Mouse (Mus musculus) forebrain, postnatal 0 days (tissue): ENCODE data around the gene Rpl13. TPM values are rescaled to one million over a fixed set of nuclear protein-coding genes. Genes with fewer than 3 reads are reported as not detected.

Experiments used
- ATAC-seq: fragments of 200-750 bp; cut with Nextera tagmentation; 2 replicates; pipeline ENCODE4 v1.8.0; 2017; ENCODE audit warnings: mild to moderate bottlenecking, moderate library complexity
- DNase-seq: peaks from one replicate; pipeline ENCODE4 v3.0.0-alpha.2; 2015
- H3K27ac ChIP-seq: fragments of 300-500 bp; sonication (generic); 2 replicates; pipeline ENCODE4 v1.5.1; 2014; ENCODE audit warnings: low read depth, mild to moderate bottlenecking, antibody characterized with exemption, low read length, moderate library complexity, mixed read lengths
- H3K27me3 ChIP-seq: fragments of 300-500 bp; sonication (generic); 2 replicates; pipeline ENCODE4 v1.6.1; 2014; ENCODE audit warnings: mild to moderate bottlenecking, low read length, mixed read lengths; ENCODE audit not compliant: insufficient read depth
- H3K36me3 ChIP-seq: fragments of 300-500 bp; sonication (generic); 2 replicates; pipeline ENCODE4 v1.6.1; 2014; ENCODE audit warnings: mild to moderate bottlenecking, moderate library complexity; ENCODE audit not compliant: insufficient read depth
- H3K4me1 ChIP-seq: fragments of 300-500 bp; sonication (generic); 2 replicates; pipeline ENCODE4 v1.6.1; 2014; ENCODE audit warnings: antibody characterized with exemption; ENCODE audit not compliant: insufficient read depth
- H3K4me2 ChIP-seq: fragments of 300-500 bp; sonication (generic); 2 replicates; pipeline ENCODE4 v1.6.1; 2014; ENCODE audit warnings: low read depth, mild to moderate bottlenecking, moderate library complexity
- H3K4me3 ChIP-seq: fragments of 300-500 bp; sonication (generic); 2 replicates; pipeline ENCODE4 v1.5.1; 2014; ENCODE audit warnings: low read depth, low read length, mixed read lengths
- H3K9ac ChIP-seq: fragments of 300-500 bp; sonication (generic); 2 replicates; pipeline ENCODE4 v1.6.1; 2014; ENCODE audit warnings: mild to moderate bottlenecking
- H3K9me3 ChIP-seq: fragments of 300-500 bp; sonication (generic); 2 replicates; pipeline ENCODE4 v1.6.1; 2016; ENCODE audit warnings: low read length
- CTCF ChIP-seq: sonication (generic); IDR thresholded peaks from 2 replicates; pipeline ENCODE4 v1.5.1; 2016; ENCODE audit warnings: antibody characterized with exemption, control low read depth, low read depth
- WGBS: fragments of 180-500 bp; shearing (Covaris S2); extraction: QIAGEN DNeasy Blood & Tissue Kit; methylation state at CpG from one replicate; pipeline ENCODE4 v1.1.7; 2014; 5-methylcytosine and 5-hydroxymethylcytosine counted together
- polyA plus RNA-seq: library from polyadenylated mRNA; unstranded; fragments of >200 nt; fragmentation: Nextera tagmentation; extraction: Ambion mirVana; gene quantifications from 2 replicates; pipeline ENCODE4 v1.2.1, GENCODE M21; 2015
- total RNA-seq: library from RNA; depleted of rRNA; stranded (reverse); fragments of >200 nt; gene quantifications from 2 replicates; pipeline ENCODE4 v1.2.3, GENCODE M21; 2014

The Rpl13 gene
- total and polyA plus RNA-seq, 2 experiments from 2014 or later: 944 to 2,315 TPM

DNA sequence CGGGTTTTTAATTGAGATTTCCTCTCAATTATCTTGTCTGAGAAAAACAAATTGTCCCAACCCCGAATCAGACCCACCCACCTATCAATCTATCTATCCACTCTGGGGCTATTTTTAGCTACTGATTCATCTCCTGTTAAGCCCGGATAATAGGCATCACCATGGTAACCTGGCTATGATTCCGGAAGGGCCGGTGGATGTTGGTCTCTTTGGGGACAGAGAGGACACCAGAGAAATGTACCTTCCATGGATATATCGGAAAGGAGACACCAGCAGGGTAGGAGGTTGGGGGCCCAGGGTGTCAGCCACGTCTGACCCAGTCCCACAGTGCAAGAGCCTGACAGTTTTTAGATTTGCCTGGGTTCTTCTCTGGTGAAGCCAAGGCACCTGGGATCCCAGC, 33.3 kb downstream of the Rpl13 start:
- Histone ChIP-seq H3K9ac (0 out of 2 replicates have a peak overlapping the region, but pooled peaks have one; percentile 15), H3K4me1 (peaks cover 20% of the 10 kb centered on the region), H3K27me3 (no peaks in the 10 kb centered on the region), H3K4me2 (peak overlapping the region; percentile 22; the same call in 1 of the 2 replicates), H3K9me3 (no peaks in the 10 kb centered on the region), H3K4me3 (no peak overlapping the region), H3K27ac (peak overlapping the region; percentile 85), H3K36me3 (no peaks in the 10 kb centered on the region)
- ATAC-seq (peak; percentile 78), DNase-seq (peak; percentile 77)
- WGBS: 5% methylated on average over 7 of the region's 7 CpGs
- TF ChIP-seq CTCF: no peak

DNA sequence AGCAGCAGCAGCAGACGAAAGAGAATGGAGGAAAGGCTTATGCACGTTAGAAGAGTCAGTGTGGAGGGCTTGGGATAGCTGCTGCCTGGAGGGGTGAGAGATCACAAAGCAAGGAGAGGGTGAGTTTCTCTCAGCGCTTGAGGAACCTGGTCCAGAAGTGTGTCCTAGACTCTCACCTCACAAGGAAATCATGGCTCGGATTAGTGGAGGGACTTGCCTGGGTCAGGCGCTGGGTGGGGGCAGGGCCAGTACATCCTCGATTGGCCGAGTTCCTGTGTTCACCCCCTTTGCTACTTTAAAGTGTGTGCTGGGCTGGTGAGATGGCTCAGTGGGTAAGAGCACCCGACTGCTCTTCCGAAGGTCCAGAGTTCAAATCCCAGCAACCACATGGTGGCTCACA, 33.7 kb downstream of the Rpl13 start:
- peaks cover 20% of the 10 kb centered on the region for H3K4me1 ChIP-seq
- no peak overlapping the region for H3K4me3 ChIP-seq
- no peak for TF ChIP-seq CTCF
- peak overlapping the region; percentile 85 for H3K27ac ChIP-seq
- H3K4me2 ChIP-seq: peak overlapping the region; percentile 22; the same call in 1 of the 2 replicates
- 31% methylated on average over 9 of the region's 9 CpGs for WGBS
- H3K27me3 ChIP-seq: no peaks in the 10 kb centered on the region
- ATAC-seq (peak; percentile 47; the same call in 1 of the 2 replicates), DNase-seq (no peak)
- H3K36me3 ChIP-seq: no peaks in the 10 kb centered on the region
- H3K9ac ChIP-seq: 0 out of 2 replicates have a peak overlapping the region, but pooled peaks have one; percentile 15
- H3K9me3 ChIP-seq: no peaks in the 10 kb centered on the region

GRCm38 (mm10) chr8:123136287-123136686, 34.1 kb downstream of the Rpl13 start:
- DNase-seq (no peak), ATAC-seq (no peak)
- Histone ChIP-seq H3K27me3 (no peaks in the 10 kb centered on the region), H3K36me3 (no peaks in the 10 kb centered on the region), H3K4me3 (no peak overlapping the region), H3K9me3 (no peaks in the 10 kb centered on the region), H3K27ac (no peak overlapping the region), H3K4me1 (peaks cover 20% of the 10 kb centered on the region), H3K4me2 (no peak overlapping the region), H3K9ac (no peak overlapping the region)
- TF ChIP-seq CTCF: no peak
- 85% methylated on average over 9 of the region's 9 CpGs for WGBS

- Histone ChIP-seq H3K36me3 (no peaks in the 10 kb centered on the region), H3K9ac (no peak overlapping the region), H3K4me2 (no peak overlapping the region), H3K27me3 (no peaks in the 10 kb centered on the region), H3K4me3 (no peak overlapping the region), H3K9me3 (no peaks in the 10 kb centered on the region), H3K27ac (0 out of 2 replicates have a peak overlapping the region, but pooled peaks have one; percentile 11), H3K4me1 (peaks cover 20% of the 10 kb centered on the region)
- no peak for TF ChIP-seq CTCF
- DNase-seq (peak; percentile 66), ATAC-seq (peak; percentile 73)
- 5% methylated on average over 2 of the region's 2 CpGs for WGBS
Observed at GRCm38 (mm10) chr8:123137645-123138077, 35.5 kb downstream of the Rpl13 start.

DNA sequence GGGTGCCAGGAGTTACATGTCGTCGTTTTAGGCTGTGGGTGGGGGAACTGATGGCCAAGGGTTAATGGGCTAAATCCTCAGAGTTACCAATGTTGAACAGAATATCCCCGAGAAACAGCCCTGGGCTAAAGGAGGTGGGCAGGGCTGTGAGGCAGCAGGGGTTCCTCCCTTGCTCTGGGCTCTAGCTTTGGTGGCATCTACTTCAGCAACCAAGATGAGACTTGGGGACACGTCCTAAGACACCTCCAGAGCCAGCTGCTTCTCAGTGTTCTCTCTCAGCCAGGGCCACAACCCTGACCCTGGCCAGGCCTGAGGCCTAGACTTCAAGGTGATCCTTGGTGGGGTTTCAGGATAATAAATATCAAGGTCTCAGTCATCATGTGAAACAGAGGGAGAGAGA, 36.6 kb downstream of the Rpl13 start:
- ATAC-seq (no peak), DNase-seq (no peak)
- no peak for TF ChIP-seq CTCF
- peaks cover 20% of the 10 kb centered on the region for H3K4me1 ChIP-seq
- no peak overlapping the region for H3K4me2 ChIP-seq
- 61% methylated on average over 4 of the region's 4 CpGs for WGBS
- no peaks in the 10 kb centered on the region for H3K27me3 ChIP-seq
- H3K9me3 ChIP-seq: no peaks in the 10 kb centered on the region
- no peak overlapping the region for H3K27ac ChIP-seq
- H3K9ac ChIP-seq: no peak overlapping the region
- H3K4me3 ChIP-seq: no peak overlapping the region
- no peaks in the 10 kb centered on the region for H3K36me3 ChIP-seq

DNA sequence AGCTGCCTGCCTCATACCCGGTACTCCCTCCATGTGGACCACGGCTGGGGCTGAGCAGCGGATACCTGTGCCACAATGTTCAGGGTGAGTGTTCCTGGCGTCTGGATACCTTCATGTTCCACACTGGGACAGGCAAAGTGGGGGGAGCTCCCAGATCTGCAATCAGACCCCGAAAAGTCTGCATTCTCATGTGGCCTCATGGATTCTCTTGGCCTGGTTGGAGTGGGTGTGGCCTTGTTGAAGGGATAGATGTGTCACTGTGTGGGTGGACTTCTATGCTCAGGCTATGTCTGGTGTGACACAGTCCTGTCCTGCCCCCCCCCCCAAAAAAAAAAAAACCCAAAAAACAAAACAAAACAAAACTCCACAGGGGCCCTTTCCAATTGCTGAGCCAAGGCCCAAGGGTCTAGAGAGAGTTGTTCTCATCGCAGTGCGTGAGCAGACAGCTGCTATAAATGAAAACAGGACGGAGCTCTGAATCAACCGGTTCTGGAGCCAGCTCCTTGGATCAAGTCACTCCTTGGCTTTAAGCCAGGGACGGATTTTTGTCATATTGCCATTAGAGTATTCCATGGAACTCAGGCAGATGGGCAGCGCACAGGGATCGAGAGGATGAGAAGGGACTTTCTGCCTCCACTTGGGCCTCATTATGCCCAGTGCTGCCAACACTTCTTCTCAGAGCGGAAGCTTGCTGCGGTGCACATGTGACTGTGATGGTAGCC, 39.8 kb downstream of the Rpl13 start:
- H3K4me3 ChIP-seq: no peak overlapping the region
- peak overlapping the region; percentile 45; the same call in 1 of the 2 replicates for H3K27ac ChIP-seq
- H3K4me2 ChIP-seq: no peak overlapping the region
- no peak for TF ChIP-seq CTCF
- WGBS: 47% methylated on average over 14 of the region's 14 CpGs
- H3K9ac ChIP-seq: no peak overlapping the region
- no peaks in the 10 kb centered on the region for H3K9me3 ChIP-seq
- 0 out of 2 replicates have a peak, but pooled peaks cover 4% of the 10 kb centered on the region for H3K4me1 ChIP-seq
- no peaks in the 10 kb centered on the region for H3K36me3 ChIP-seq
- DNase-seq (peak; percentile 82), ATAC-seq (peak; percentile 67)
- no peaks in the 10 kb centered on the region for H3K27me3 ChIP-seq

GRCm38 (mm10) chr8:123145279-123145678, 43.1 kb downstream of the Rpl13 start:
- H3K4me1 ChIP-seq: no peaks in the 10 kb centered on the region
- H3K4me2 ChIP-seq: no peak overlapping the region
- H3K36me3 ChIP-seq: no peaks in the 10 kb centered on the region
- TF ChIP-seq CTCF: 0 out of 2 replicates have a peak, but pooled peaks have one; percentile 14
- H3K9me3 ChIP-seq: no peaks in the 10 kb centered on the region
- ATAC-seq (no peak), DNase-seq (no peak)
- WGBS: 67% methylated on average over 6 of the region's 6 CpGs
- no peaks in the 10 kb centered on the region for H3K27me3 ChIP-seq
- H3K9ac ChIP-seq: no peak overlapping the region
- H3K4me3 ChIP-seq: no peak overlapping the region
- H3K27ac ChIP-seq: no peak overlapping the region
